Mouse (Mus musculus): ENCODE measurements around the gene Sod3. TPM values are rescaled to one million over a fixed set of nuclear protein-coding genes. Genes with fewer than 3 reads are reported as not detected.

The Sod3 gene
- polyA plus RNA-seq, 1 experiment: 11.7 TPM

GRCm38 (mm10) chr5:52362776-52363467, 669 bp upstream of the Sod3 start:
- no peak for DNase-seq
- Histone ChIP-seq H3K4me3 (replicated peaks; ENCODE audit: insufficient read depth, low read depth, low read length) (no peak overlapping the region), H3K4me1 (ENCODE audit: control insufficient read depth, insufficient read depth, low read length) (peaks cover 4% of the 10 kb centered on the region), H3K27ac (ENCODE audit: insufficient read depth, low read length) (no peak overlapping the region), H3K27me3 (ENCODE audit: control insufficient read depth, insufficient read depth, low read length) (no peaks in the 10 kb centered on the region)
- 71% methylated on average over 6 of the region's 6 CpGs for WGBS
- TF ChIP-seq CTCF (IDR thresholded peaks at IDR 0.05; ENCODE audit: borderline replicate concordance, insufficient read depth, low read depth, low read length) (no peak), POLR2A (IDR thresholded peaks at IDR 0.05; ENCODE audit: borderline replicate concordance, insufficient read depth, low read length) (no peak)

- WGBS: 71% methylated on average over 5 of the region's 5 CpGs
- H3K4me1 ChIP-seq (ENCODE audit: control insufficient read depth, insufficient read depth, low read length): peaks cover 4% of the 10 kb centered on the region
- H3K27ac ChIP-seq (ENCODE audit: insufficient read depth, low read length): no peak overlapping the region
- no peak for TF ChIP-seq POLR2A (IDR thresholded peaks at IDR 0.05; ENCODE audit: borderline replicate concordance, insufficient read depth, low read length)
- DNase-seq: no peak
- H3K4me3 ChIP-seq (replicated peaks; ENCODE audit: insufficient read depth, low read depth, low read length): no peak overlapping the region
- H3K27me3 ChIP-seq (ENCODE audit: control insufficient read depth, insufficient read depth, low read length): no peaks in the 10 kb centered on the region
Observed at GRCm38 (mm10) chr5:52364521-52364920, 930 bp downstream of the Sod3 start.

- DNase-seq: no peak
- Histone ChIP-seq H3K4me1 (ENCODE audit: control insufficient read depth, insufficient read depth, low read length) (peaks cover 4% of the 10 kb centered on the region), H3K4me3 (replicated peaks; ENCODE audit: insufficient read depth, low read depth, low read length) (no peak overlapping the region), H3K27ac (ENCODE audit: insufficient read depth, low read length) (no peak overlapping the region), H3K27me3 (ENCODE audit: control insufficient read depth, insufficient read depth, low read length) (no peaks in the 10 kb centered on the region)
- WGBS: 95% methylated on average over 5 of the region's 5 CpGs
- TF ChIP-seq CTCF (IDR thresholded peaks at IDR 0.05; ENCODE audit: borderline replicate concordance, insufficient read depth, low read depth, low read length): no peak
Observed at GRCm38 (mm10) chr5:52365930-52366329, 2.3 kb downstream of the Sod3 start.

- no peak for TF ChIP-seq CTCF (IDR thresholded peaks at IDR 0.05; ENCODE audit: borderline replicate concordance, insufficient read depth, low read depth, low read length)
- no peak for TF ChIP-seq POLR2A (IDR thresholded peaks at IDR 0.05; ENCODE audit: borderline replicate concordance, insufficient read depth, low read length)
- H3K27me3 ChIP-seq (ENCODE audit: control insufficient read depth, insufficient read depth, low read length): no peaks in the 10 kb centered on the region
- H3K27ac ChIP-seq (ENCODE audit: insufficient read depth, low read length): no peak overlapping the region
- WGBS: 60% methylated on average over 2 of the region's 2 CpGs
- peaks cover 4% of the 10 kb centered on the region for H3K4me1 ChIP-seq (ENCODE audit: control insufficient read depth, insufficient read depth, low read length)
- DNase-seq: no peak
- H3K4me3 ChIP-seq (replicated peaks; ENCODE audit: insufficient read depth, low read depth, low read length): no peak overlapping the region
Observed at GRCm38 (mm10) chr5:52366661-52367060, 3.1 kb downstream of the Sod3 start.

- H3K27ac ChIP-seq (ENCODE audit: insufficient read depth, low read length): no peak overlapping the region
- H3K4me3 ChIP-seq (replicated peaks; ENCODE audit: insufficient read depth, low read depth, low read length): peak overlapping the region; percentile 5
- H3K4me1 ChIP-seq (ENCODE audit: control insufficient read depth, insufficient read depth, low read length): peaks cover 4% of the 10 kb centered on the region
- 45% methylated on average over 63 of the region's 63 CpGs for WGBS
- DNase-seq: peak; percentile 24 to 29
- TF ChIP-seq CTCF (IDR thresholded peaks at IDR 0.05; ENCODE audit: borderline replicate concordance, insufficient read depth, low read depth, low read length) (no peak), POLR2A (IDR thresholded peaks at IDR 0.05; ENCODE audit: borderline replicate concordance, insufficient read depth, low read length) (no peak)
- no peaks in the 10 kb centered on the region for H3K27me3 ChIP-seq (ENCODE audit: control insufficient read depth, insufficient read depth, low read length)
Observed at GRCm38 (mm10) chr5:52367866-52368840, 4.6 kb downstream of the Sod3 start.

- TF ChIP-seq POLR2A (IDR thresholded peaks at IDR 0.05; ENCODE audit: borderline replicate concordance, insufficient read depth, low read length) (no peak), CTCF (IDR thresholded peaks at IDR 0.05; ENCODE audit: borderline replicate concordance, insufficient read depth, low read depth, low read length) (no peak)
- Histone ChIP-seq H3K27me3 (ENCODE audit: control insufficient read depth, insufficient read depth, low read length) (no peaks in the 10 kb centered on the region), H3K4me3 (replicated peaks; ENCODE audit: insufficient read depth, low read depth, low read length) (no peak overlapping the region), H3K27ac (ENCODE audit: insufficient read depth, low read length) (no peak overlapping the region), H3K4me1 (ENCODE audit: control insufficient read depth, insufficient read depth, low read length) (no peaks in the 10 kb centered on the region; the same call in 1 of the 2 replicates)
- no peak for DNase-seq
- WGBS: 87% methylated on average over 6 of the region's 6 CpGs
Observed at GRCm38 (mm10) chr5:52370901-52371300, 7.3 kb downstream of the Sod3 start.

GRCm38 (mm10) chr5:52375847-52376246, 12.3 kb downstream of the Sod3 start:
- Histone ChIP-seq H3K27me3 (ENCODE audit: control insufficient read depth, insufficient read depth, low read length) (no peaks in the 10 kb centered on the region), H3K4me1 (ENCODE audit: control insufficient read depth, insufficient read depth, low read length) (no peaks in the 10 kb centered on the region), H3K4me3 (replicated peaks; ENCODE audit: insufficient read depth, low read depth, low read length) (no peak overlapping the region), H3K27ac (ENCODE audit: insufficient read depth, low read length) (no peak overlapping the region)
- DNase-seq: no peak
- WGBS: 72% methylated on average over 9 of the region's 9 CpGs
- TF ChIP-seq CTCF (IDR thresholded peaks at IDR 0.05; ENCODE audit: borderline replicate concordance, insufficient read depth, low read depth, low read length): no peak
- TF ChIP-seq POLR2A (IDR thresholded peaks at IDR 0.05; ENCODE audit: borderline replicate concordance, insufficient read depth, low read length): no peak

GRCm38 (mm10) chr5:52382837-52383236, 19.2 kb downstream of the Sod3 start:
- DNase-seq: no peak
- 38% methylated on average over 8 of the region's 8 CpGs for WGBS
- TF ChIP-seq CTCF (IDR thresholded peaks at IDR 0.05; ENCODE audit: borderline replicate concordance, insufficient read depth, low read depth, low read length): no peak
- TF ChIP-seq POLR2A (IDR thresholded peaks at IDR 0.05; ENCODE audit: borderline replicate concordance, insufficient read depth, low read length): no peak
- H3K27me3 ChIP-seq (ENCODE audit: control insufficient read depth, insufficient read depth, low read length): no peaks in the 10 kb centered on the region
- H3K27ac ChIP-seq (ENCODE audit: insufficient read depth, low read length): no peak overlapping the region
- H3K4me1 ChIP-seq (ENCODE audit: control insufficient read depth, insufficient read depth, low read length): no peaks in the 10 kb centered on the region
- H3K4me3 ChIP-seq (replicated peaks; ENCODE audit: insufficient read depth, low read depth, low read length): no peak overlapping the region

Data from cerebellum, adult 2 months (tissue).